Comparison of ENCODE assay signal across 25 mouse cellular contexts in genomic region chr7:141592096-141592495, GRCm38 (mm10). TPM values are rescaled to one million over a fixed set of nuclear protein-coding genes. Genes with fewer than 3 reads are reported as not detected.
DNase-seq lines count a peak whose midpoint lies in the region; ATAC-seq and TF ChIP-seq lines count a peak whose summit lies in the region.
"Had no signal": no experiment of that assay in that cellular context is flagged by ENCODE, and none has a peak within 500 bp of the region (broad histone marks: within the 10 kb centered on the region; RNA-seq: fewer than 3 reads in every experiment).

No protein-coding gene starts in this region.

- no peak overlapping the region for H3K4me2 ChIP-seq in heart, embryonic 13.5 days
- no peak overlapping the region for H3K4me2 ChIP-seq in kidney, embryonic 14.5 days (replicated peaks; ENCODE audit: low read depth, low read length)
- no peak overlapping the region for H3K4me2 ChIP-seq in intestine, embryonic 16.5 days (ENCODE audit: low read depth, low read length)
- no peak overlapping the region for H3K4me2 ChIP-seq in liver, postnatal 0 days (ENCODE audit: low read depth, low read length)
- H3K4me2 ChIP-seq: embryonic facial prominence, embryonic 15.5 days; forebrain, embryonic 15.5 days; heart, embryonic 15.5 days; hindbrain, embryonic 13.5 days; limb, embryonic 12.5 days; neural tube, embryonic 15.5 days had no signal

- no peak for ATAC-seq in heart, embryonic 13.5 days (ENCODE audit: extremely low read depth, insufficient number of reproducible peaks, low FRiP score, low TSS enrichment)
- no peak for ATAC-seq in kidney, embryonic 14.5 days (ENCODE audit: low FRiP score, low TSS enrichment)
- peak; percentile 82 for ATAC-seq in intestine, embryonic 16.5 days
- no peak for ATAC-seq in liver, postnatal 0 days
- ATAC-seq: CD4-positive, CD25-positive, alpha-beta regulatory T cell, adult 4 months; forebrain, embryonic 15.5 days; lung, postnatal 0 days had no signal

- no peak overlapping the region for H3K4me3 ChIP-seq in heart, embryonic 13.5 days
- no peak overlapping the region for H3K4me3 ChIP-seq in kidney, embryonic 14.5 days (ENCODE audit: low read length)
- no peak overlapping the region for H3K4me3 ChIP-seq in intestine, embryonic 16.5 days (ENCODE audit: low read length)
- H3K4me3 ChIP-seq in liver, postnatal 0 days (ENCODE audit: low read depth, low read length), result no peak overlapping the region
- H3K4me3 ChIP-seq: embryonic facial prominence, embryonic 15.5 days; forebrain, embryonic 15.5 days; heart, embryonic 15.5 days; hindbrain, embryonic 13.5 days; limb, embryonic 12.5 days; midbrain, embryonic 10.5 days; neural tube, embryonic 15.5 days had no signal

- H3K27ac ChIP-seq in heart, embryonic 13.5 days (replicated peaks), result peak overlapping the region; percentile 32; the same call in 1 of the 2 replicates
- no peak overlapping the region for H3K27ac ChIP-seq in kidney, embryonic 14.5 days (ENCODE audit: low read depth, low read length)
- H3K27ac ChIP-seq in intestine, embryonic 16.5 days (ENCODE audit: low read length), result peak overlapping the region; percentile 86
- H3K27ac ChIP-seq in liver, postnatal 0 days (ENCODE audit: low read depth), result 0 out of 2 replicates have a peak overlapping the region, but pooled peaks have one; percentile 1
- H3K27ac ChIP-seq: embryonic facial prominence, embryonic 15.5 days; forebrain, embryonic 15.5 days; heart, embryonic 15.5 days; hindbrain, embryonic 13.5 days; limb, embryonic 12.5 days; midbrain, embryonic 10.5 days; neural tube, embryonic 15.5 days had no signal

- H3K9ac ChIP-seq in heart, embryonic 13.5 days, result no peak overlapping the region
- no peak overlapping the region for H3K9ac ChIP-seq in kidney, embryonic 14.5 days (ENCODE audit: low read depth, low read length)
- H3K9ac ChIP-seq in intestine, embryonic 16.5 days (ENCODE audit: low read depth, low read length), result no peak overlapping the region
- no peak overlapping the region for H3K9ac ChIP-seq in liver, postnatal 0 days (replicated peaks)
- H3K9ac ChIP-seq: embryonic facial prominence, embryonic 15.5 days; forebrain, embryonic 15.5 days; heart, embryonic 15.5 days; hindbrain, embryonic 13.5 days; limb, embryonic 12.5 days; neural tube, embryonic 15.5 days had no signal

- TF ChIP-seq CTCF in liver, postnatal 0 days (IDR thresholded peaks at IDR 0.05; ENCODE audit: low read depth), result no peak

- no peaks in the 10 kb centered on the region for H3K27me3 ChIP-seq in heart, embryonic 13.5 days (replicated peaks)
- no peaks in the 10 kb centered on the region for H3K27me3 ChIP-seq in kidney, embryonic 14.5 days (ENCODE audit: control insufficient read depth, insufficient read depth, low read length)
- no peaks in the 10 kb centered on the region for H3K27me3 ChIP-seq in intestine, embryonic 16.5 days (replicated peaks; ENCODE audit: control insufficient read depth, insufficient read depth, low read length)
- no peaks in the 10 kb centered on the region for H3K27me3 ChIP-seq in liver, postnatal 0 days (ENCODE audit: insufficient read depth, low read length)
- H3K27me3 ChIP-seq: embryonic facial prominence, embryonic 15.5 days; forebrain, embryonic 15.5 days; heart, embryonic 15.5 days; hindbrain, embryonic 13.5 days; limb, embryonic 12.5 days; neural tube, embryonic 15.5 days had no signal

- no peaks in the 10 kb centered on the region for H3K4me1 ChIP-seq in heart, embryonic 13.5 days
- no peaks in the 10 kb centered on the region for H3K4me1 ChIP-seq in kidney, embryonic 14.5 days (ENCODE audit: control insufficient read depth, insufficient read depth, low read length)
- 0 out of 2 replicates have a peak, but pooled peaks cover 6% of the 10 kb centered on the region for H3K4me1 ChIP-seq in intestine, embryonic 16.5 days (ENCODE audit: control insufficient read depth, insufficient read depth, low read length)
- H3K4me1 ChIP-seq in liver, postnatal 0 days (ENCODE audit: insufficient read depth), result peaks cover under 1% of the 10 kb centered on the region
- H3K4me1 ChIP-seq: forebrain, embryonic 15.5 days; heart, embryonic 15.5 days; hindbrain, embryonic 13.5 days; limb, embryonic 12.5 days; midbrain, embryonic 10.5 days; neural tube, embryonic 15.5 days had no signal

- no peak for DNase-seq in heart, adult 9 months (ENCODE audit: low spot score in 2 of 2)
- peak; percentile 43 to 78 for DNase-seq in kidney, postnatal 25 days
- DNase-seq in liver, postnatal 0 days, result no peak
- no peak for DNase-seq in cerebellum, adult 9-11 months
- DNase-seq: adrenal gland, postnatal 14 days; cerebellum, adult 2 months; cerebellum, postnatal 36 days; embryo, embryonic 11 days; gastrocnemius, postnatal 14 days; heart, adult 11 months; heart, postnatal 36 days; layer of hippocampus, postnatal 36 days; thymus, postnatal 14 days had no signal

- H3K36me3 ChIP-seq in heart, embryonic 13.5 days, result peaks cover 64% of the 10 kb centered on the region
- H3K36me3 ChIP-seq in kidney, embryonic 14.5 days (ENCODE audit: control insufficient read depth, insufficient read depth, low read length), result peaks cover 27% of the 10 kb centered on the region
- H3K36me3 ChIP-seq in intestine, embryonic 16.5 days (ENCODE audit: control insufficient read depth, insufficient read depth, low read length), result peaks cover 8% of the 10 kb centered on the region; the same call in 1 of the 2 replicates
- H3K36me3 ChIP-seq in liver, postnatal 0 days (replicated peaks; ENCODE audit: insufficient read depth, low read length), result peaks cover 40% of the 10 kb centered on the region

- H3K9me3 ChIP-seq in heart, embryonic 13.5 days, result no peaks in the 10 kb centered on the region
- no peaks in the 10 kb centered on the region for H3K9me3 ChIP-seq in kidney, embryonic 14.5 days (ENCODE audit: control insufficient read depth, low read length)
- no peaks in the 10 kb centered on the region for H3K9me3 ChIP-seq in intestine, embryonic 16.5 days (ENCODE audit: control insufficient read depth, low read length)
- no peaks in the 10 kb centered on the region for H3K9me3 ChIP-seq in liver, postnatal 0 days (ENCODE audit: low read length)
- H3K9me3 ChIP-seq: embryonic facial prominence, embryonic 15.5 days; forebrain, embryonic 15.5 days; heart, embryonic 15.5 days; hindbrain, embryonic 13.5 days; limb, embryonic 12.5 days; midbrain, embryonic 10.5 days; neural tube, embryonic 15.5 days had no signal

- WGBS in heart, embryonic 13.5 days, result 90% methylated on average over 1 of the region's 1 CpGs
- WGBS in kidney, embryonic 14.5 days, result 84% methylated on average over 1 of the region's 1 CpGs
- WGBS in intestine, embryonic 16.5 days, result 74% methylated on average over 1 of the region's 1 CpGs
- 87% methylated on average over 1 of the region's 1 CpGs for WGBS in liver, postnatal 0 days (ENCODE audit: insufficient replicate concordance)

- TF ChIP-seq EP300 in liver, postnatal 0 days (IDR thresholded peaks at IDR 0.05; ENCODE audit: low read depth), result no peak

RNA-seq across cellular contexts. Expression of gene Ap2a2, which starts 30.1 kb away (rescaled TPM):
- polyA plus RNA-seq in heart, embryonic 13.5 days (2015; fragmentation: Nextera tagmentation; extraction: Ambion mirVana), result 50.8 and 54.8 TPM in 2 replicates
- 47.0 and 76.3 TPM in 2 replicates for polyA plus RNA-seq in kidney, embryonic 14.5 days (2014; fragmentation: Nextera tagmentation; extraction: Ambion mirVana)
- polyA plus RNA-seq in intestine, embryonic 16.5 days (2015; fragmentation: Nextera tagmentation; extraction: Ambion mirVana), result 89.4 and 103 TPM in 2 replicates
- 27.8 and 33.8 TPM in 2 replicates for polyA plus RNA-seq in liver, postnatal 0 days (2015; fragmentation: Nextera tagmentation; extraction: Ambion mirVana)

RNA-seq across cellular contexts. Expression of gene Chid1, which starts 52.4 kb away (rescaled TPM):
- 36.3 TPM in 2 replicates for polyA plus RNA-seq in heart, embryonic 13.5 days (2015; fragmentation: Nextera tagmentation; extraction: Ambion mirVana)
- 28.9 and 38.8 TPM in 2 replicates for polyA plus RNA-seq in kidney, embryonic 14.5 days (2014; fragmentation: Nextera tagmentation; extraction: Ambion mirVana)
- 69.8 and 76.5 TPM in 2 replicates for polyA plus RNA-seq in intestine, embryonic 16.5 days (2015; fragmentation: Nextera tagmentation; extraction: Ambion mirVana)
- 12.6 and 14.7 TPM in 2 replicates for polyA plus RNA-seq in liver, postnatal 0 days (2015; fragmentation: Nextera tagmentation; extraction: Ambion mirVana)

Comparison
In these comparisons a context has a peak if more than half of its experiments do, and no peak if none do; other contexts are left out.
1. DNase-seq: peak in kidney, postnatal 25 days (2 of 2); none in heart, adult 9 months (0 of 2), liver, postnatal 0 days (single experiment) and cerebellum, adult 9-11 months (single experiment).